Mouse (Mus musculus) T-cell, adult 66 days (primary cell): ENCODE measurements around the gene Ptprs. TPM values are rescaled to one million over a fixed set of nuclear protein-coding genes. Genes with fewer than 3 reads are reported as not detected.

Source experiments
- total RNA-seq, 2 experiments: library from RNA; stranded (reverse); gene quantifications; 3 replicates in 1 of 2; 4 replicates in 1 of 2; pipeline ENCODE4 v1.2.4; 2023

Ptprs gene
- 10 to 100 TPM; 18.2 to 22.8 TPM for total RNA-seq

DNA sequence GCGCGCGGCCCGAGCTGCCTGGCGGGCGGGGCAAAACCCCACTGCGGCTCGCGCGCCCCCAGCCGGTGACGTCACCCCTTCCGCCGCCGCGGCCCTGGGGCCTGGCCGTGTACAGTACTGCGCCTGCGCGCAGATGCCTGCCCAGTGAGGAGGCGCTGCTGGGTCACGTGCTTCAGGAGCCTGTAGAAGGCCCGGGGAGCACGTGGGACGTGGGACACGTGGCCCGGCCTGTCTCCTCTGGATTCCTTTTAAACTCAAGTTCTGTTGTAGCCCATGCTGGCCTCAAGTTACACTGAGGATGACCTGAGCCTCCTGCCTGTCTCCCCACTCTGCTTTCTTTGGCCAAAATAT, at the start of gene Ptprs:
Ptprs (minus strand) TSS at position 82 of the 351 bp plus-strand sequence.

DNA sequence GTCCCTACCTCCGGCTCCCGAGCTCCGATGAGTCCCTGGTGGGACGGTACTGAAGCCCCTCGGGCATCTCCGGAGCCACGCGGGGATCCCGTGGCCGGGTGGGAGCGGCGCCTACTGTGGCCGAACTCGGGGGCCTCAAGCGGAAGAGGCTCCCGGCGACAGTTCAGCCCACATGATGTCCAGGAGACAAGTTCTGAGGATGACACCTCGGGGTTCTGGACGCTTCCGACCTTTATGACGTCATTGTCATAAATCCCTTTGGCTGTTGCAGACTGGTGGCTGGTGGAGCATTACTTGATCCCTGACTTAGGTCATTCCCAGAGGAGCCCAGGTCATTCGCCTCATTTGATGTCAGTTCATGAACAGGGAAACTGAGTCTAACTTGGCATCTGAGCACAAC, 36.0 kb upstream of the Ptprs start, which contains the start of gene Znrf4:
Znrf4 (minus strand) TSS at position 122 of the 400 bp plus-strand sequence.

Other genes starting within 250 kb of the Ptprs start
- gene Fem1a, start 219.7 kb downstream of the Ptprs start, total RNA-seq, result 10 to 100 TPM; 27.4 to 27.7 TPM
- gene Ticam1, start 199.7 kb downstream of the Ptprs start, total RNA-seq, result 10 to 100 TPM; 12.2 to 13.1 TPM
- 10 to 100 TPM; 14.7 to 22.4 TPM for gene Plin3, start 183.6 kb downstream of the Ptprs start, total RNA-seq
- not detected for gene Arrdc5, start 176.2 kb downstream of the Ptprs start, total RNA-seq
- 10 to 100 TPM; 12.3 to 16.8 TPM for gene Uhrf1, start 173.2 kb downstream of the Ptprs start, total RNA-seq
- 10 to 100 TPM; 67.1 to 81.0 TPM for gene Kdm4b, start 150.4 kb downstream of the Ptprs start, total RNA-seq
- gene Znrf4, start 35.9 kb upstream of the Ptprs start, total RNA-seq, result not detected
- gene Gm20219, start 77.9 kb upstream of the Ptprs start, total RNA-seq, result 10 to 100 TPM; 10.7 to 14.3 TPM
- 100 to 1,000 TPM; 385 to 449 TPM for gene Safb2, start 108.1 kb upstream of the Ptprs start, total RNA-seq
- gene Safb, start 108.3 kb upstream of the Ptprs start, total RNA-seq, result 100 to 1,000 TPM; 262 to 272 TPM
- gene 2410015M20Rik, start 133.3 kb upstream of the Ptprs start, total RNA-seq, result 100 to 1,000 TPM; 103 TPM
- 1,000 to 10,000 TPM; 1,772 to 1,818 TPM for gene Rpl36, start 136.9 kb upstream of the Ptprs start, total RNA-seq
- gene Lonp1, start 150.4 kb upstream of the Ptprs start, total RNA-seq, result 10 to 100 TPM; 51.6 to 53.8 TPM
- 1 to 10 TPM; 1.0 to 1.1 TPM for gene Catsperd, start 151.7 kb upstream of the Ptprs start, total RNA-seq
- 100 to 1,000 TPM; 106 to 112 TPM for gene Ranbp3, start 196.8 kb upstream of the Ptprs start, total RNA-seq
- gene Ndufa11, start 241.3 kb upstream of the Ptprs start, total RNA-seq, result 10 to 100 TPM; 57.0 to 73.3 TPM
- gene Vmac, start 241.5 kb upstream of the Ptprs start, total RNA-seq, result 10 to 100 TPM; 10.9 to 15.9 TPM